Mouse (Mus musculus) cortical plate, adult 2 months (tissue): ENCODE data around the gene Tyrobp.

Experiments
- CTCF ChIP-seq: fragments of 200-500 bp; IDR thresholded peaks from 2 replicates; pipeline ENCODE4 v1.5.1; 2011; ENCODE audit warnings: mild to moderate bottlenecking, control low read depth, low read length; ENCODE audit not compliant: insufficient read depth; ENCODE audit errors: extremely low read depth
- POLR2A ChIP-seq: fragments of 200-500 bp; IDR thresholded peaks from 2 replicates; pipeline ENCODE4 v1.6.1; 2011; ENCODE audit warnings: mild to moderate bottlenecking, low read length, control low read depth; ENCODE audit not compliant: insufficient read depth; ENCODE audit errors: extremely low read depth

- no peak for TF ChIP-seq CTCF
- TF ChIP-seq POLR2A, result no peak
These were observed 7.8 kb downstream of the Tyrobp start, which contains the start of gene Nfkbid for GRCm38 (mm10) chr7:30421175-30421889.
